Mouse (Mus musculus) ES-E14 (cell line): ENCODE measurements around the gene Etnppl. TPM values are rescaled to one million over a fixed set of nuclear protein-coding genes. Genes with fewer than 3 reads are reported as not detected.

ENCODE experiments used
- DNase-seq: peaks from one replicate; pipeline ENCODE4 v3.0.0-alpha.2; 2013; ENCODE audit warnings: low read depth, low spot score
- H3K27ac ChIP-seq: 2 replicates; pipeline ENCODE4 v1.5.1; 2012; ENCODE audit warnings: low read depth, mild to moderate bottlenecking, low read length, moderate library complexity, mixed read lengths; ENCODE audit not compliant: poor library complexity, insufficient read depth, severe bottlenecking
- H3K36me3 ChIP-seq: 2 replicates; pipeline ENCODE4 v1.6.1; 2012; ENCODE audit warnings: mild to moderate bottlenecking, low read length, moderate library complexity, mixed read lengths; ENCODE audit not compliant: control insufficient read depth, poor library complexity, insufficient read depth, severe bottlenecking
- H3K4me1 ChIP-seq, 2 experiments: fragments of 150-350 bp in 1 of 2; sonication (generic) in 1 of 2; 2 replicates each; pipeline ENCODE4 v1.6.1; 2012; ENCODE audit warnings: low read length in 2 of 2, mild to moderate bottlenecking in 1 of 2, mixed read lengths in 1 of 2; ENCODE audit not compliant: control insufficient read depth in 2 of 2, insufficient read depth in 2 of 2, poor library complexity in 1 of 2
- H3K4me3 ChIP-seq, 2 experiments: fragments of 150-350 bp in 1 of 2; sonication (generic) in 1 of 2; 2 replicates each; pipeline ENCODE4 v1.5.1; 2012; ENCODE audit warnings: low read length in 2 of 2, low read depth in 1 of 2, mild to moderate bottlenecking in 1 of 2, mixed read lengths in 1 of 2; ENCODE audit not compliant: insufficient read depth in 1 of 2, poor library complexity in 1 of 2, severe bottlenecking in 1 of 2
- H3K9ac ChIP-seq: 2 replicates; pipeline ENCODE4 v1.6.1; 2012; ENCODE audit warnings: low read depth, mild to moderate bottlenecking, low read length, mixed read lengths; ENCODE audit not compliant: poor library complexity, insufficient read depth, severe bottlenecking
- H3K9me3 ChIP-seq: fragments of 150-350 bp; sonication (generic); 2 replicates; pipeline ENCODE4 v1.6.1; 2012; ENCODE audit warnings: low read depth, mild to moderate bottlenecking, low read length; ENCODE audit not compliant: control insufficient read depth, insufficient read depth
- CHD2 ChIP-seq: IDR thresholded peaks from 2 replicates; pipeline ENCODE4 v1.6.1; 2014; ENCODE audit warnings: mild to moderate bottlenecking, low read depth, low read length, inconsistent platforms
- HCFC1 ChIP-seq: IDR thresholded peaks from 2 replicates; pipeline ENCODE4 v1.6.1; 2012; ENCODE audit warnings: low read length, inconsistent platforms, borderline replicate concordance; ENCODE audit not compliant: insufficient read depth
- MAFK ChIP-seq: IDR thresholded peaks from 2 replicates; pipeline ENCODE4 v1.6.1; 2014; ENCODE audit warnings: mild to moderate bottlenecking, low read depth, low read length, inconsistent platforms; ENCODE audit not compliant: insufficient read depth
- ZC3H11A ChIP-seq: IDR thresholded peaks from 2 replicates; pipeline ENCODE4 v1.6.1; 2012; ENCODE audit warnings: low read depth, mild to moderate bottlenecking, inconsistent platforms, low read length, borderline replicate concordance
- ZNF384 ChIP-seq: IDR thresholded peaks from 2 replicates; pipeline ENCODE4 v1.6.1; 2012; ENCODE audit warnings: low read depth, low read length, inconsistent platforms
- in situ Hi-C, 2 experiments: fragments of 600-800 bp; cut with MboI; formaldehyde crosslinking; loops; one replicate each; pipeline ENCODE4 v1.15.1; 2025; ENCODE audit warnings: low sequenced_read_pairs in 2 of 2, inconsistent platforms in 1 of 2; ENCODE audit not compliant: unreplicated experiment in 2 of 2
- total RNA-seq: library from RNA; depleted of rRNA; stranded (reverse); fragments of 300-350 nt; gene quantifications from 2 replicates; pipeline ENCODE4 v1.2.3, GENCODE M21; 2012; rRNA removed

Gene Etnppl
- not detected in 2 replicates for total RNA-seq

DNA sequence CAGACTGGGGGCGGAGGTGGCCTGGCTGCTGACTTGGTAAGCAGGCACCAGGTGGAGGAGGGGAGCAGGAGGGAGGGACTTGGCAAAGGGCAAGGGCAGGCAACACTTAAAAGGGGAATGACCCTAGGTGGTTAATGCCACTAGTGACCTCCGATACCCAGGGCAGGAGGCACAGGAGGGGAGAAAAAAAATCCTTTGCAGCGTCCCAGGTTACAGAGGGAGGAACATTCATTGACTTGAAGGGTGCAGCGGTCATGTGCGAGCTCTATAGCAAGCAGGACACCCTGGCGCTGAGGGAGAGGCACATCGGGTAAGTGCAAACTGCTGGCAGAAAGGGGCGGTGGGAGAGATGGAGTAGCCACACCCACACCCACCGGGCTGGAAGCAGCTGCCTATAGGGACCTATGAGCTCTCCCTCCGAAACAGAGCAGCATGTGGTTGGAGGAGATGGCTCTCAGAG is at the start of gene Etnppl:
Etnppl (plus strand) TSS at position 10 of the 460 bp plus-strand sequence.
- Histone ChIP-seq H3K9me3 (no peaks in the 10 kb centered on the region), H3K4me3 (no peak within 1 kb of the TSS), H3K9ac (no peak within 1 kb of the TSS), H3K4me1 (peaks cover 0 to 2% of the 10 kb centered on the region in 2 experiments; a peak in 1 of 4 replicates), H3K27ac (no peak within 1 kb of the TSS), H3K36me3 (no peaks in the 10 kb centered on the region)
- TF ChIP-seq CHD2 (no peak), MAFK (no peak), ZC3H11A (no peak), HCFC1 (no peak), ZNF384 (no peak)
- no peak for DNase-seq
- in situ Hi-C loops = no loop called here

DNA sequence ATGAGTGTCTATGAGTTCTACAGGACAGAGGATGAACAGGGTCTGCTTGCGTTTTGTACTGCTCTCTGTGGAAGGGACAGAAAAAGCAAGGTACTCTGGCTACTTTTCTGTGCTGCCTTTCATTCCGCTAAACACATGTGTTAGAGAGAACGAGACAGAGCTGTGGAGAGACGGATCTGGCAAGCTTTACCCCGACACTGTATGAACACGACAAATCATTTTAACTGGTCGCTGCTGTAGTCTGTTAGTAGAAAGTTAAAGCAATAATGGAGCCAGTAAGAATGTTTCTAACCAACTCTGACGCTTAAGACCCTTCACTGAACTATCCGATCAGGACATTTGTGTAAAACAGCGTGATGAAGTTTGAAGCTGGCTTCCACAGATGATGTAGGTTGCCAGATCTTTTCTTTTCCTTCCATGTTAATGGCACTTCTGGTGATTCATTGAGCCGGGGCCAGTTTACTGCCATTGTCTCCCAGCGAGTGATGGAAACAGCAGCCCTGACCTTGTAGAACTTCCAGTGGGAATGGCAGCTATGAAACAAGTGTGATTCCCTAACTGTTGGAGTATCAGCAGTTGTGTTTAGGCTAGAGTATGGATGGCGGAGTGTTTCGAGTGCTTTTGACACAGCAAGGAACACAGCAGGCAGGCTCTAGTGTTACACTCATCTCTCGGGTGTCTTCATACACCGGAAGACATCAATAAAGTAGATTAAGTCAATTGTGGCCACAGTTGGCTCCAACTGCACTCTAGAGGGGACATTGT is 48.7 kb upstream of the Etnppl start:
- Histone ChIP-seq H3K27ac (no peak overlapping the region), H3K4me1 (no peaks in the 10 kb centered on the region), H3K36me3 (no peaks in the 10 kb centered on the region), H3K9me3 (no peaks in the 10 kb centered on the region), H3K4me3 (no peak overlapping the region), H3K9ac (no peak overlapping the region)
- no peak for DNase-seq
- in situ Hi-C loops = no loop called here
- TF ChIP-seq CHD2 (no peak), HCFC1 (no peak), MAFK (no peak), ZNF384 (no peak), ZC3H11A (no peak)

DNA sequence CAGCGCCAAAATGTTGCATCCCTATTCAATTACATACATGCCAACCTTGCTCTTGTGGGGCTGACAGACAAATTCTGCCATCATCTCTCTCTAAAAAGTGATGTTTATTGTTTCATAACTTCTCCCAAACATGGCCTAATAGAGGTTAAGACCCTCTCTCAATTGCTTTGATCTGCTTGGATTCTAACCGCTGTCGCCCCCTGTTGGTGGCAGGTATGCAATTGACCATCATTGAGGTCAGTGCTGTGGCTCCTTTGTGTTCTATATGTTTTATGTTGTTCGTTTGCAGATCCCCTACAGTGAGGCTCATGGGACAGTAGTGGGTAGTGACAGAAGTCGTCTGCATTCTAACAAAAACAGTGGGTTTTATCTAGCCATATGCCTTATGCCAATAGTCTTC is 44.0 kb upstream of the Etnppl start:
- Histone ChIP-seq H3K36me3 (no peaks in the 10 kb centered on the region), H3K9me3 (no peaks in the 10 kb centered on the region), H3K27ac (no peak overlapping the region), H3K9ac (no peak overlapping the region), H3K4me1 (no peaks in the 10 kb centered on the region), H3K4me3 (no peak overlapping the region)
- peak; percentile 40 for DNase-seq
- in situ Hi-C loops = loop anchor here in 1 of 2 experiments (10.0 kb wide), 1 partner anchor 478 kb away; no protein-coding TSS in a partner anchor
- TF ChIP-seq ZNF384 (no peak), HCFC1 (no peak), ZC3H11A (no peak), MAFK (no peak), CHD2 (no peak)

- Histone ChIP-seq H3K9ac (no peak overlapping the region), H3K4me1 (no peaks in the 10 kb centered on the region), H3K36me3 (no peaks in the 10 kb centered on the region), H3K27ac (no peak overlapping the region), H3K9me3 (no peaks in the 10 kb centered on the region), H3K4me3 (no peak overlapping the region)
- peak; percentile 29 for DNase-seq
- in situ Hi-C loops = loop anchor here in 1 of 2 experiments (10.0 kb wide), 1 partner anchor 480 kb away; no protein-coding TSS in a partner anchor
- TF ChIP-seq CHD2 (no peak), HCFC1 (no peak), ZC3H11A (no peak), MAFK (no peak), ZNF384 (no peak)
These were observed 42.6 kb upstream of the Etnppl start for GRCm38 (mm10) chr3:130574652-130575051.
